Mouse (Mus musculus): Measurements from ENCODE around the gene B4galnt1. TPM values are rescaled to one million over a fixed set of nuclear protein-coding genes. Genes with fewer than 3 reads are reported as not detected.
"Not testable (repeated sequence)": the region's sequence is repeated elsewhere in the genome, so short reads cannot be mapped to it uniquely, and the experiment has no call there.

B4galnt1 gene
- total RNA-seq, 1 experiment from 2014 or later, result 246 TPM

- ATAC-seq (ENCODE audit: extremely low read depth, insufficient number of reproducible peaks, low FRiP score, poor library complexity, severe bottlenecking), result no peak
Observed at GRCm38 (mm10) chr10:127138328-127139141, 26.5 kb upstream of the B4galnt1 start.

GRCm38 (mm10) chr10:127140971-127141370 is 24.1 kb upstream of the B4galnt1 start:
- no peak for ATAC-seq (ENCODE audit: extremely low read depth, insufficient number of reproducible peaks, low FRiP score, poor library complexity, severe bottlenecking)

- peak; percentile 52 for ATAC-seq (ENCODE audit: extremely low read depth, insufficient number of reproducible peaks, low FRiP score, poor library complexity, severe bottlenecking)
Observed at GRCm38 (mm10) chr10:127141500-127141899, 23.5 kb upstream of the B4galnt1 start.

GRCm38 (mm10) chr10:127143228-127143627 is 21.8 kb upstream of the B4galnt1 start:
- ATAC-seq (ENCODE audit: extremely low read depth, insufficient number of reproducible peaks, low FRiP score, poor library complexity, severe bottlenecking), result no peak

- ATAC-seq (ENCODE audit: extremely low read depth, insufficient number of reproducible peaks, low FRiP score, poor library complexity, severe bottlenecking), result no peak
Observed at GRCm38 (mm10) chr10:127144536-127144935, 20.5 kb upstream of the B4galnt1 start.

- 0 out of 2 replicates have a peak, but pooled peaks have one; percentile 24 for ATAC-seq (ENCODE audit: extremely low read depth, insufficient number of reproducible peaks, low FRiP score, poor library complexity, severe bottlenecking)
Observed at GRCm38 (mm10) chr10:127145303-127145702, 19.7 kb upstream of the B4galnt1 start.

GRCm38 (mm10) chr10:127147135-127147534 is 17.9 kb upstream of the B4galnt1 start:
- no peak for ATAC-seq (ENCODE audit: extremely low read depth, insufficient number of reproducible peaks, low FRiP score, poor library complexity, severe bottlenecking)

GRCm38 (mm10) chr10:127150471-127150872 is 14.6 kb upstream of the B4galnt1 start:
- ATAC-seq (ENCODE audit: extremely low read depth, insufficient number of reproducible peaks, low FRiP score, poor library complexity, severe bottlenecking), result no peak

GRCm38 (mm10) chr10:127151233-127151632 is 13.8 kb upstream of the B4galnt1 start:
- ATAC-seq (ENCODE audit: extremely low read depth, insufficient number of reproducible peaks, low FRiP score, poor library complexity, severe bottlenecking), result not testable (repeated sequence)

- not testable (repeated sequence) for ATAC-seq (ENCODE audit: extremely low read depth, insufficient number of reproducible peaks, low FRiP score, poor library complexity, severe bottlenecking)
Observed at GRCm38 (mm10) chr10:127152556-127152955, 12.5 kb upstream of the B4galnt1 start.

GRCm38 (mm10) chr10:127153323-127153722 is 11.7 kb upstream of the B4galnt1 start:
- no peak for ATAC-seq (ENCODE audit: extremely low read depth, insufficient number of reproducible peaks, low FRiP score, poor library complexity, severe bottlenecking)

GRCm38 (mm10) chr10:127154241-127154640 is 10.8 kb upstream of the B4galnt1 start:
- no peak for ATAC-seq (ENCODE audit: extremely low read depth, insufficient number of reproducible peaks, low FRiP score, poor library complexity, severe bottlenecking)

- no peak for ATAC-seq (ENCODE audit: extremely low read depth, insufficient number of reproducible peaks, low FRiP score, poor library complexity, severe bottlenecking)
Observed at GRCm38 (mm10) chr10:127154652-127155051, 10.4 kb upstream of the B4galnt1 start.

GRCm38 (mm10) chr10:127156089-127156488 is 8.9 kb upstream of the B4galnt1 start:
- ATAC-seq (ENCODE audit: extremely low read depth, insufficient number of reproducible peaks, low FRiP score, poor library complexity, severe bottlenecking), result no peak

GRCm38 (mm10) chr10:127156511-127156910 is 8.5 kb upstream of the B4galnt1 start:
- no peak for ATAC-seq (ENCODE audit: extremely low read depth, insufficient number of reproducible peaks, low FRiP score, poor library complexity, severe bottlenecking)

GRCm38 (mm10) chr10:127158471-127158870 is 6.6 kb upstream of the B4galnt1 start:
- ATAC-seq (ENCODE audit: extremely low read depth, insufficient number of reproducible peaks, low FRiP score, poor library complexity, severe bottlenecking), result no peak

- ATAC-seq (ENCODE audit: extremely low read depth, insufficient number of reproducible peaks, low FRiP score, poor library complexity, severe bottlenecking), result no peak
Observed at GRCm38 (mm10) chr10:127160081-127160480, 4.9 kb upstream of the B4galnt1 start.

GRCm38 (mm10) chr10:127160728-127161127 is 4.3 kb upstream of the B4galnt1 start:
- ATAC-seq (ENCODE audit: extremely low read depth, insufficient number of reproducible peaks, low FRiP score, poor library complexity, severe bottlenecking), result no peak

- ATAC-seq (ENCODE audit: extremely low read depth, insufficient number of reproducible peaks, low FRiP score, poor library complexity, severe bottlenecking), result peak; percentile 45
Observed at GRCm38 (mm10) chr10:127162771-127163261, 2.2 kb upstream of the B4galnt1 start.

- ATAC-seq (ENCODE audit: extremely low read depth, insufficient number of reproducible peaks, low FRiP score, poor library complexity, severe bottlenecking), result no peak
Observed at GRCm38 (mm10) chr10:127164190-127164589, 835 bp upstream of the B4galnt1 start.

GRCm38 (mm10) chr10:127165354-127165653 is 279 bp downstream of the B4galnt1 start:
- ATAC-seq (ENCODE audit: extremely low read depth, insufficient number of reproducible peaks, low FRiP score, poor library complexity, severe bottlenecking), result no peak

Data from neutrophil, adult 5-6 weeks (primary cell).